Mouse (Mus musculus) cerebellum, adult 9-11 months (tissue): Measurements from ENCODE around the gene Add3.

Source experiments
- DNase-seq: peaks from one replicate; pipeline ENCODE4 v3.0.0; 2022

Gene Add3

GRCm38 (mm10) chr19:53276902-53277707, 136.9 kb downstream of the Add3 start:
- no peak for DNase-seq

GRCm38 (mm10) chr19:53278491-53279415, 138.5 kb downstream of the Add3 start:
- DNase-seq = no peak

- no peak for DNase-seq
Measured at GRCm38 (mm10) chr19:53280254-53280653, 140.0 kb downstream of the Add3 start.

- no peak for DNase-seq
Measured at GRCm38 (mm10) chr19:53282571-53282970, 142.3 kb downstream of the Add3 start.

GRCm38 (mm10) chr19:53283742-53284141, 143.5 kb downstream of the Add3 start:
- no peak for DNase-seq

GRCm38 (mm10) chr19:53284268-53285208, 144.3 kb downstream of the Add3 start:
- peak; percentile 24 for DNase-seq

- DNase-seq = no peak
Measured at GRCm38 (mm10) chr19:53296331-53297254, 156.3 kb downstream of the Add3 start.
